Mouse (Mus musculus): ENCODE data around the gene Vmn1r137.
"Not testable (repeated sequence)": the region's sequence is repeated elsewhere in the genome, so short reads cannot be mapped to it uniquely, and the experiment has no call there.

The Vmn1r137 gene

GRCm38 (mm10) chr7:21994287-21994686 is at the start of gene Vmn1r137:
Gene Vmn1r137, plus strand, starts transcription at chr7:21994587.
- not testable (repeated sequence) for DNase-seq (ENCODE audit: low read depth, low spot score); H3K27me3 ChIP-seq (ENCODE audit: control insufficient read depth, insufficient read depth, low read length, poor library complexity, severe bottlenecking); H3K36me3 ChIP-seq (ENCODE audit: control insufficient read depth, insufficient read depth, low read length, poor library complexity, severe bottlenecking)

DNA sequence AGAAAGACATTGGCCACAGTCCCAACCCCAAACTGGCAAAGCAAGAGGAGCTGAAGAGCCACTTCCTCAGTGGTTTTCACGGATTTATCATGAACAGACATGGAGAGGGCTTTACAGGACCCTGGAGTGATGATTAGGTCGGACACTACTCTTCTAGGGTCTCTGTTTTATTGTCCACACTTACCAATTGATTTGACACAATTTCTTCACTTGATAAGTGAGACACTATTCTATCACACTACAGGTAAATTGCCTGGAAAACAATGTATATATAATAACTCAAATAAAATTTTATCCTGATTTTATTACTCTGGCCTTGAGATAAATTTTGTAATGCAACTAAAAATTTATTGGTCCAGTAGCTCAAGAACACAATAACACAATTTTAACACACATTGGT is 34.4 kb downstream of the Vmn1r137 start, which contains the start of gene Vmn1r138:
TSS of gene Vmn1r138 (minus strand) at position 101 of the 400 bp plus-strand sequence.
- not testable (repeated sequence) for DNase-seq (ENCODE audit: low read depth, low spot score); H3K27me3 ChIP-seq (ENCODE audit: control insufficient read depth, insufficient read depth, low read length, poor library complexity, severe bottlenecking); H3K36me3 ChIP-seq (ENCODE audit: control insufficient read depth, insufficient read depth, low read length, poor library complexity, severe bottlenecking)

All from splenic B cell, adult 2 months (primary cell).